Mouse (Mus musculus) lung, embryonic 16.5 days (tissue): ENCODE data around the gene 4930402H24Rik. TPM values are rescaled to one million over a fixed set of nuclear protein-coding genes. Genes with fewer than 3 reads are reported as not detected.

ENCODE experiments used
- ATAC-seq: fragments of 200-750 bp; cut with Nextera tagmentation; 2 replicates; pipeline ENCODE4 v1.8.0; 2017; ENCODE audit warnings: low read depth, mild to moderate bottlenecking, moderate library complexity
- H3K27ac ChIP-seq: fragments of 300-500 bp; sonication (generic); 2 replicates; pipeline ENCODE4 v1.5.1; 2014; ENCODE audit warnings: mild to moderate bottlenecking, control low read depth, low read length
- H3K27me3 ChIP-seq: fragments of 300-500 bp; sonication (generic); 2 replicates; pipeline ENCODE4 v1.6.1; 2014; ENCODE audit warnings: low read depth, low read length, mixed read lengths; ENCODE audit not compliant: control insufficient read depth, insufficient read depth
- H3K36me3 ChIP-seq: fragments of 300-500 bp; sonication (generic); 2 replicates; pipeline ENCODE4 v1.6.1; 2014; ENCODE audit warnings: low read length; ENCODE audit not compliant: control insufficient read depth, insufficient read depth
- H3K4me1 ChIP-seq: fragments of 300-500 bp; sonication (generic); replicated peaks from 2 replicates; pipeline ENCODE4 v1.6.1; 2014; ENCODE audit warnings: low read length, mixed read lengths; ENCODE audit not compliant: control insufficient read depth, insufficient read depth
- H3K4me2 ChIP-seq: fragments of 300-500 bp; sonication (generic); 2 replicates; pipeline ENCODE4 v1.6.1; 2014; ENCODE audit warnings: low read depth, low read length, control low read depth
- H3K4me3 ChIP-seq: fragments of 300-500 bp; sonication (generic); 2 replicates; pipeline ENCODE4 v1.5.1; 2014; ENCODE audit warnings: mild to moderate bottlenecking, low read length, control low read depth
- H3K9ac ChIP-seq: fragments of 300-500 bp; sonication (generic); 2 replicates; pipeline ENCODE4 v1.6.1; 2014; ENCODE audit warnings: low read length, control low read depth
- H3K9me3 ChIP-seq: fragments of 300-500 bp; sonication (generic); 2 replicates; pipeline ENCODE4 v1.6.1; 2016; ENCODE audit warnings: low read length; ENCODE audit not compliant: control insufficient read depth
- WGBS: fragments of 180-500 bp; shearing (Covaris S2); extraction: QIAGEN DNeasy Blood & Tissue Kit; methylation state at CpG from one replicate; pipeline ENCODE4 v1.1.7; 2014; 5-methylcytosine and 5-hydroxymethylcytosine counted together
- polyA plus RNA-seq: library from polyadenylated mRNA; unstranded; fragments of >200 nt; fragmentation: Nextera tagmentation; extraction: Ambion mirVana; gene quantifications from 2 replicates; pipeline ENCODE4 v1.2.1, GENCODE M21; 2015

Gene 4930402H24Rik
- polyA plus RNA-seq, 1 experiment from 2014 or later = 30.8 TPM

DNA sequence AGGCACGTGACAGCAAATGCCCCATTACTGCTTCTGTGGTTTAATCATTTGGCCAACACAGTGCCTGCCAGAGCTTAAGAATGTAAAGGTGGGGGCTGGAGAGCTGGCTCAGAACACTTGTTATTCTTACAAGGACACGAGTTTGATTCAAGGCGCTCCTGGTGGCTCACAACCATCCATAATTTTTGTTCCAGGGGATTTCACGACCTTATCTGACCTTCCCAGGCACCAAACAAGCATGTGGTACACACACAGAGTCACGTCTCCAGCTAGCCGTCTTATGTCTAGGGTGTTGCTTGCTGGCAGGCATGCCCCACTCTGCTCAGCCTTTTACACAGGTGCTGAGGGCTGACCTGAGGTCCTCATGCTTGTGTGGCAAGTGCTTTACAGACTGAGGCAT, 188.3 kb downstream of the 4930402H24Rik start:
- no peak overlapping the region for H3K4me2 ChIP-seq
- WGBS = 72% methylated on average over 6 of the region's 6 CpGs
- peaks cover 4% of the 10 kb centered on the region; the same call in 1 of the 2 replicates for H3K36me3 ChIP-seq
- no peaks in the 10 kb centered on the region for H3K9me3 ChIP-seq
- H3K27ac ChIP-seq = no peak overlapping the region
- no peak for ATAC-seq
- H3K9ac ChIP-seq = no peak overlapping the region
- no peak overlapping the region for H3K4me3 ChIP-seq
- H3K4me1 ChIP-seq = no peaks in the 10 kb centered on the region
- no peaks in the 10 kb centered on the region for H3K27me3 ChIP-seq

- no peak for ATAC-seq
- no peak overlapping the region for H3K4me2 ChIP-seq
- WGBS = 53% methylated on average over 10 of the region's 10 CpGs
Observed at GRCm38 (mm10) chr2:130707057-130707456, 199.1 kb downstream of the 4930402H24Rik start.

DNA sequence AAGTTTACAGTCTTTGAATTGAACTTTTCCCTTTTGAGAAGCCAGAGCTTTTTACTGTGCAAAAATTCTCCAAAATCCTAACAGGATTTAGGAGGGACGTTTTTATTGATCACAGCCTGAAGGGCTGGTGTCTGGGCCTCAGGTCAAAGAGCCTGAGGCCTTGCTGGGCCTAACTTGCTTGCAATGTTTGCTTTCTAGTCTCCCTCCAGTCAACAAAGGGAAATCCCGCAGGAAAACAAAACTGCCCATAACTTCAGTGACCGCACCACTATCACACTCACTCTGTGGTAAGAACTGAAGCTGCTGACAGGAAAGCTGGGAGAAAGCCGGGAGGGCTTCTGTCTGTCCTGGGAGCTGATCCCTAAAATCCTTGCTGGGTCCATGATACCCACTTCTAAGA, 199.6 kb downstream of the 4930402H24Rik start:
- H3K4me2 ChIP-seq = no peak overlapping the region
- WGBS = 54% methylated on average over 4 of the region's 4 CpGs
- H3K9me3 ChIP-seq = no peaks in the 10 kb centered on the region
- H3K27me3 ChIP-seq = no peaks in the 10 kb centered on the region
- no peak overlapping the region for H3K27ac ChIP-seq
- peaks cover 4% of the 10 kb centered on the region; the same call in 1 of the 2 replicates for H3K36me3 ChIP-seq
- ATAC-seq = no peak
- H3K9ac ChIP-seq = no peak overlapping the region
- H3K4me1 ChIP-seq = 0 out of 2 replicates have a peak, but pooled peaks cover 2% of the 10 kb centered on the region
- no peak overlapping the region for H3K4me3 ChIP-seq

More at GRCm38 (mm10) chr2:130707057-130707456, 199.1 kb downstream of the 4930402H24Rik start:
- Histone ChIP-seq H3K4me1 (0 out of 2 replicates have a peak, but pooled peaks cover 2% of the 10 kb centered on the region), H3K27me3 (no peaks in the 10 kb centered on the region), H3K9ac (no peak overlapping the region), H3K4me3 (no peak overlapping the region), H3K9me3 (no peaks in the 10 kb centered on the region), H3K27ac (no peak overlapping the region), H3K36me3 (peaks cover 4% of the 10 kb centered on the region; the same call in 1 of the 2 replicates)

DNA sequence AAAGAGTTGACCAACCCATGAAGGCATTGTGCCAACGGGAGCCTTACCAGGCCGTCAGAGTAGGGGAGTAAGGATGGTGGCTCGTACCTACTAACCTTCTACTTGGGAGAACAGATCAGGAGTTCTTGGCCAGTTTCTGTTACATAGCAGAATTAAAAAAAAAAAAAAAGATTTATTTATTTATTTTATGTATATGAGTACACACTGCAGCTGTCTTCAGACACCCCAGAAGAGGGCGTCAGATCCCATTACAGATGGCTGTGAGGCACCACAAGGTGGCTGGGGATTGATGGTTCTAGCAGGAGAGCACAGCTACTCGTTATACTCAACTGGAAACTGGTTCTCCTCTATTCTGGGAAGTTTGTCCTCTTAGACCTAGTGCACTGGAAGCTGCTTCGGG, 201.0 kb downstream of the 4930402H24Rik start:
- WGBS = 65% methylated on average over 6 of the region's 6 CpGs
- Histone ChIP-seq H3K4me3 (no peak overlapping the region), H3K9ac (no peak overlapping the region), H3K4me1 (0 out of 2 replicates have a peak, but pooled peaks cover 2% of the 10 kb centered on the region), H3K36me3 (peaks cover 4% of the 10 kb centered on the region; the same call in 1 of the 2 replicates), H3K27me3 (no peaks in the 10 kb centered on the region), H3K27ac (no peak overlapping the region), H3K9me3 (no peaks in the 10 kb centered on the region), H3K4me2 (no peak overlapping the region)
- ATAC-seq = no peak

DNA sequence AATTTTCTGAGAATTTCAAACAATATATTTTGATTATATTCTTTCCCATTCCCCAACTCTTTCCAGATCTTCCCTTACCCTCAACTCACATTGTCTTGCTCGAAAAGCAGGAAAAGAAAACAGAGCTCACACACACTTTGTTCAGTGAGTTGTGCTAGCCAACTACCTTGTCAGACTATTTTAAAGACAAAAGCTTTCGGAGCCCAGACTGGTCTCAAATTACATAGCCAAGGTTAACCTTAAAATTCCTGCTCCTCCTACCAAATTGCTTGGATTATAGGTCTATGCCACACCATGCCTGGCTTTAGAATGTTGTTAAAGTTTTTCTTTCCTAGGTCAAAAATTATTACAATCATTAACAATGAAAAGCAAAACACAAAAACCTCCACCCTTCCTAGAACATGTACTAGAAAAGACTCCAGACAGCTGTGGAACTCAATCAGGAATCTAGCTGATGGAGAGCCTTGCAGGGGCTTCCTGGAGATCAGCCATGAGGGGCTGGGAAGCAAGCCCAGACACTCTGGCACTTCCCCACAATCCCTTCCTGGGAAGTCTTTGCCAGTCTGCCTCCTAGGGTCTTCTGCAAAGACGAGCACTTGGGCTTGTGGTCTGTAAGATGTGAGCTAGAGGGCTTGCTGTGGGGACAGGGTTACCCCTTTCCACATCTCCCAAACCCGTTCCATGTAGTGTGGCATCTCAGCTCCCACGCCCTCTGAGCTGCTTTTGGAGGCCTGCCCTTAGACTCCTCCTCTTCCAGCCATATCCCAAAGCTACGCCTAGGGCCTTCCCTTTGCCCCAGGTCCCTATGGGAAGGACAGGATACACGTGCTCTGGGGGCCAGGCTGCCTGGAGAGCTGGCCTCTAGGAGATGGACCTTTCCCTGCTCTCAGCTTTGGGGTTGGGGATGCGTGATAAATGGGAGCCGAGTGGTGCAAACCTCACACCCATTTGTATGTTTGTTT, 201.9 kb downstream of the 4930402H24Rik start:
- 51% methylated on average over 9 of the region's 9 CpGs for WGBS

DNA sequence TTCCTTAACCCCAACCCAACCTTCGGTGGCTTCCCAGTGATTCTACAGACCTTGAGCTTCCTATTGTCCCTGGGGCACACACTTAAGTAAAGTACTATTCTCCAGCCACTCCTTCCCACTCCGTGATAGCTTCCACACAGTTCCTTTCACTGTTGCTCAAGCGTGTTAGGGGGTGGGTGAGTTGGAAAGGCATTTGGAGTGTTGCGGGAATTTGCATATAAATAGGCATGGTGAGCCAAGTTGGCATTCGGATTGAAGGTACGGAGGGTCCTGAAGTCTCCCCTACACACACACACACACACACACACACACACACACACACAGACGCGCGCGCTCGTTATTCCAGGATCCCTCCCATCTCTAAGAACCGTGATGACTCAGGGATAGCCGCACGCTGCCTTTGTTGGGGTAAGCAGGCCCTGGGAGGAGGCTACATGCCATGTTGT, 208.4 kb downstream of the 4930402H24Rik start:
- H3K4me3 ChIP-seq = peak overlapping the region; percentile 67
- H3K27ac ChIP-seq = no peak overlapping the region
- H3K4me1 ChIP-seq = peaks cover 9% of the 10 kb centered on the region
- peak; percentile 11; the same call in 1 of the 2 replicates for ATAC-seq
- H3K9me3 ChIP-seq = no peaks in the 10 kb centered on the region
- H3K9ac ChIP-seq = peak overlapping the region; percentile 61
- no peaks in the 10 kb centered on the region for H3K36me3 ChIP-seq
- H3K4me2 ChIP-seq = peak overlapping the region; percentile 100
- 8% methylated on average over 14 of the region's 14 CpGs for WGBS
- peaks cover 38% of the 10 kb centered on the region for H3K27me3 ChIP-seq

More for the DNA sequence above, 201.9 kb downstream of the 4930402H24Rik start:
- ATAC-seq = peak; percentile 60
- H3K4me1 ChIP-seq = 0 out of 2 replicates have a peak, but pooled peaks cover 2% of the 10 kb centered on the region
- H3K9ac ChIP-seq = no peak overlapping the region
- H3K27me3 ChIP-seq = peaks cover 3% of the 10 kb centered on the region; the same call in 1 of the 2 replicates
- H3K9me3 ChIP-seq = no peaks in the 10 kb centered on the region
- no peak overlapping the region; the same call in 1 of the 2 replicates for H3K27ac ChIP-seq
- no peak overlapping the region for H3K4me3 ChIP-seq
- H3K36me3 ChIP-seq = peaks cover 4% of the 10 kb centered on the region; the same call in 1 of the 2 replicates
- H3K4me2 ChIP-seq = no peak overlapping the region

DNA sequence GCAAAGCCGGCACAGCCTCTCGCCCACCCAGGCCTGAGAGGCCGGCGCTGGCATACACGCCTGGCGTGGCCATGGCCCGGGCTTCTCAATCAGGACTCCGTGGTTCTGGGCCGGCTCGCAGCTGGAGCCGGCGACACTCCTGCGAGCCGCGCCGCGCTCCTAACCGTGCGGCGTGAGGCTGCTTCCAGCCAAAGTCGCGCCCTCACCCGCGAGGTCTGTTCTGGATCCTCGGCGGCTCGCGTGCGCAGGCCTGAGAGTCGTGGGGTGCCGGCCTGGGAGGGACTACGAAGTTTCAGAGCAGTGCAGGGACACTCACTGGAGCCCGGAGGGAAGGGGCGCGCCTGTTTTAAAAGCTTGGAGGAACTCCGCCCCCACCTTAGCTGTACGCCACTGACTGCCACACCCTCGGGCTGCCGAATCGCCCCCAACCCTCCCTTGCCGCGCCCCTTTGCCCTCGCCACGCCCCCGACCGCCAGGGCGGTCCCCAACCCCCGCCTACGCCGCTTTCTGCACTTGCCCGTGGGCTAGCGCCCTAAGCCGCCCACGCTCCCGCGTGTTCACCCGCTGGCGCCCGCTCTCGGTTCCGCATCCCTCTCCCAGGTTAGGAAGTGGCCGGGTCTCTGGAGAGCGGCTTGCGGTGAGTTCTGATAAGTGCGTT, 208.9 kb downstream of the 4930402H24Rik start, which contains the start of gene Slc4a11:
TSS of gene Slc4a11 (minus strand) at position 367 of the 658 bp plus-strand sequence.
- H3K27ac ChIP-seq = no peak within 1 kb of the TSS
- H3K4me3 ChIP-seq = peak within 1 kb of the TSS; percentile 67
- under 1% methylated on average over 61 of the region's 65 CpGs for WGBS
- peaks cover 38% of the 10 kb centered on the region for H3K27me3 ChIP-seq
- H3K4me2 ChIP-seq = peak within 1 kb of the TSS; percentile 100
- peaks cover 9% of the 10 kb centered on the region for H3K4me1 ChIP-seq
- peak; percentile 81 for ATAC-seq
- H3K36me3 ChIP-seq = no peaks in the 10 kb centered on the region
- H3K9me3 ChIP-seq = no peaks in the 10 kb centered on the region
- peak within 1 kb of the TSS; percentile 61 for H3K9ac ChIP-seq

GRCm38 (mm10) chr2:130696700-130697152, 209.5 kb downstream of the 4930402H24Rik start:
- WGBS = 1% methylated on average over 31 of the region's 31 CpGs

More at GRCm38 (mm10) chr2:130696700-130697152, 209.5 kb downstream of the 4930402H24Rik start:
- no peaks in the 10 kb centered on the region for H3K36me3 ChIP-seq
- peaks cover 9% of the 10 kb centered on the region for H3K4me1 ChIP-seq
- H3K9me3 ChIP-seq = no peaks in the 10 kb centered on the region
- H3K4me2 ChIP-seq = peak overlapping the region; percentile 100
- peak; percentile 51 for ATAC-seq
- no peak overlapping the region for H3K27ac ChIP-seq
- H3K9ac ChIP-seq = peak overlapping the region; percentile 61
- peak overlapping the region; percentile 67 for H3K4me3 ChIP-seq
- peaks cover 38% of the 10 kb centered on the region for H3K27me3 ChIP-seq
